ENCODE assay signal across 8 mouse cellular contexts in genomic region chr1:132298425-132298800, GRCm38 (mm10). TPM values are rescaled to one million over a fixed set of nuclear protein-coding genes. Genes with fewer than 3 reads are reported as not detected.
DNase-seq lines count a peak whose midpoint lies in the region; ATAC-seq and TF ChIP-seq lines count a peak whose summit lies in the region.

Gene Klhdc8a, plus strand, starts transcription at chr1:132298626.

- H3K9ac ChIP-seq in heart, adult 2 months (ENCODE audit: low read depth, low read length): peak within 1 kb of the TSS; percentile 54
- H3K9ac ChIP-seq in limb, embryonic 11.5 days (ENCODE audit: low read length): peak within 1 kb of the TSS; percentile 55
- H3K9ac ChIP-seq in midbrain, embryonic 14.5 days (replicated peaks; ENCODE audit: low read length): peak within 1 kb of the TSS; percentile 86

- TF ChIP-seq POLR2A in heart, adult 2 months (IDR thresholded peaks at IDR 0.05; ENCODE audit: insufficient read depth, low read depth, low read length): no peak
- no peak for TF ChIP-seq POLR2A in kidney, adult 2 months (IDR thresholded peaks at IDR 0.05; ENCODE audit: low read depth, low read length)

- TF ChIP-seq CTCF in heart, adult 2 months (IDR thresholded peaks at IDR 0.05): no peak
- TF ChIP-seq CTCF in kidney, adult 2 months (conservative IDR thresholded peaks at IDR 0.05; ENCODE audit: insufficient read depth, insufficient read length, low read depth, low read length): no peak

- 3% methylated on average over 28 of the region's 28 CpGs for WGBS in heart, adult 2 months
- 2% methylated on average over 28 of the region's 28 CpGs for WGBS in kidney, adult 2 months
- 1% methylated on average over 28 of the region's 28 CpGs for WGBS in limb, embryonic 11.5 days
- under 1% methylated on average over 28 of the region's 28 CpGs for WGBS in midbrain, embryonic 14.5 days

- no peaks in the 10 kb centered on the region for H3K79me2 ChIP-seq in heart, adult 2 months (replicated peaks; ENCODE audit: control insufficient read depth, insufficient read depth, low read length)

- H3K9me3 ChIP-seq in limb, embryonic 11.5 days (ENCODE audit: control insufficient read depth, low read length): no peaks in the 10 kb centered on the region
- no peaks in the 10 kb centered on the region for H3K9me3 ChIP-seq in midbrain, embryonic 14.5 days (ENCODE audit: control insufficient read depth, low read length)

- H3K4me3 ChIP-seq in heart, adult 2 months: peak within 1 kb of the TSS; percentile 77
- H3K4me3 ChIP-seq in kidney, adult 2 months (ENCODE audit: insufficient read depth, low read depth, low read length): peak within 1 kb of the TSS; percentile 73
- H3K4me3 ChIP-seq in limb, embryonic 11.5 days (ENCODE audit: low read depth, low read length): peak within 1 kb of the TSS; percentile 55
- H3K4me3 ChIP-seq in midbrain, embryonic 14.5 days (replicated peaks; ENCODE audit: low read depth, low read length): peak within 1 kb of the TSS; percentile 59

- H3K27ac ChIP-seq in heart, adult 2 months: peak within 1 kb of the TSS; percentile 54
- peak within 1 kb of the TSS; percentile 78 for H3K27ac ChIP-seq in kidney, adult 2 months (ENCODE audit: insufficient read depth, low read depth, low read length)
- H3K27ac ChIP-seq in limb, embryonic 11.5 days (replicated peaks; ENCODE audit: low read depth, low read length): no peak within 1 kb of the TSS
- H3K27ac ChIP-seq in midbrain, embryonic 14.5 days (replicated peaks; ENCODE audit: low read depth, low read length): peak within 1 kb of the TSS; percentile 90

- intact Hi-C loops in gastrocnemius, postnatal 14 days (cut with DNase I; ENCODE audit: low total_unique reads): no loop called here
- intact Hi-C loops in heart, adult 2 months (cut with DNase I): no loop called here

- H3K36me3 ChIP-seq in heart, adult 2 months (ENCODE audit: control insufficient read depth, insufficient read depth, low read length): no peaks in the 10 kb centered on the region
- H3K36me3 ChIP-seq in kidney, adult 2 months (ENCODE audit: control insufficient read depth, insufficient read depth, low read length): no peaks in the 10 kb centered on the region
- no peaks in the 10 kb centered on the region for H3K36me3 ChIP-seq in limb, embryonic 11.5 days (ENCODE audit: control insufficient read depth, insufficient read depth, low read length)
- no peaks in the 10 kb centered on the region for H3K36me3 ChIP-seq in midbrain, embryonic 14.5 days (ENCODE audit: control insufficient read depth, insufficient read depth, low read length)

- H3K4me1 ChIP-seq in heart, adult 2 months (ENCODE audit: control insufficient read depth, insufficient read depth, low read length): no peaks in the 10 kb centered on the region
- peaks cover 7% of the 10 kb centered on the region; the same call in 1 of the 2 replicates for H3K4me1 ChIP-seq in kidney, adult 2 months (ENCODE audit: control insufficient read depth, insufficient read depth, low read length)
- H3K4me1 ChIP-seq in limb, embryonic 11.5 days (ENCODE audit: control insufficient read depth, insufficient read depth, low read length): peaks cover 9% of the 10 kb centered on the region
- peaks cover 48% of the 10 kb centered on the region for H3K4me1 ChIP-seq in midbrain, embryonic 14.5 days (ENCODE audit: control insufficient read depth, insufficient read depth, low read length)

- no peaks in the 10 kb centered on the region; the same call in 1 of the 2 replicates for H3K27me3 ChIP-seq in heart, adult 2 months (ENCODE audit: control insufficient read depth, insufficient read depth, low read length)
- no peaks in the 10 kb centered on the region for H3K27me3 ChIP-seq in kidney, adult 2 months (replicated peaks; ENCODE audit: control insufficient read depth, insufficient read depth, low read length)
- peaks cover 29% of the 10 kb centered on the region for H3K27me3 ChIP-seq in limb, embryonic 11.5 days (ENCODE audit: control insufficient read depth, insufficient read depth, low read length)
- no peaks in the 10 kb centered on the region for H3K27me3 ChIP-seq in midbrain, embryonic 14.5 days (ENCODE audit: control insufficient read depth, insufficient read depth, low read length)

- peak; percentile 42 for DNase-seq in gastrocnemius, postnatal 14 days
- no peak for DNase-seq in gastrocnemius, adult 8-10 months (ENCODE audit: low spot score in 2 of 2)
- DNase-seq in cerebellum, postnatal 25 days: peak; percentile 89
- peak; percentile 62 to 70 for DNase-seq in heart, adult 2 months
- peak; percentile 77 for DNase-seq in kidney, adult 2 months
- peak; percentile 60 for DNase-seq in limb, embryonic 11.5 days (ENCODE audit: low spot score)
- peak; percentile 77 for DNase-seq in midbrain, embryonic 14.5 days
- DNase-seq in testis, postnatal 10 days (ENCODE audit: low spot score): peak; percentile 66

- no peak for TF ChIP-seq EP300 in heart, adult 2 months (IDR thresholded peaks at IDR 0.05; ENCODE audit: insufficient read depth, low read depth, low read length)

- peak within 1 kb of the TSS; percentile 99 for H3K4me2 ChIP-seq in limb, embryonic 11.5 days (ENCODE audit: low read depth, severe bottlenecking)
- H3K4me2 ChIP-seq in midbrain, embryonic 14.5 days (ENCODE audit: low read length): peak within 1 kb of the TSS; percentile 99

- 0 out of 2 replicates have a peak, but pooled peaks have one; percentile 8 for ATAC-seq in limb, embryonic 11.5 days (ENCODE audit: insufficient number of reproducible peaks, low FRiP score, low TSS enrichment, low read depth)
- ATAC-seq in midbrain, embryonic 14.5 days (ENCODE audit: low FRiP score, low TSS enrichment): peak; percentile 67

RNA-seq across cellular contexts. Expression of gene Klhdc8a, which starts in this region (rescaled TPM):
- total RNA-seq in gastrocnemius, postnatal 14 days (2021): under 1 TPM; 0.39 to 0.42 TPM
- under 1 TPM; 0.07 to 0.32 (median 0.17) TPM for total RNA-seq in gastrocnemius, adult 8-10 months (2022)
- 10 to 100 TPM; 15.4 to 21.0 TPM for total RNA-seq in heart, adult 2 months (2021)
- polyA plus RNA-seq in heart, adult 2 months (2012; rRNA removed): 15.9 and 18.7 TPM in 2 replicates
- 15.7 and 17.7 TPM in 2 replicates for polyA plus RNA-seq in kidney, adult 2 months (2012; rRNA removed)
- 0.07 TPM in 1 of 2 replicates, not detected in the other for polyA plus RNA-seq in limb, embryonic 11.5 days (2014; fragmentation: Nextera tagmentation; extraction: Ambion mirVana)
- 10.1 and 11.1 TPM in 2 replicates for polyA plus RNA-seq in midbrain, embryonic 14.5 days (2014; fragmentation: Nextera tagmentation; extraction: Ambion mirVana)

Comparison
In these comparisons a context has a peak if more than half of its experiments do, and no peak if none do; other contexts are left out.
1. RNA of gene Klhdc8a (total RNA-seq): 15.4 to 21.0 TPM in heart, adult 2 months; 0.39 to 0.42 TPM in gastrocnemius, postnatal 14 days and 0.07 to 0.32 TPM in gastrocnemius, adult 8-10 months; every median in the first group is over 10 times any median in the second.
2. RNA of gene Klhdc8a (polyA plus RNA-seq): 15.9 to 18.7 TPM in heart, adult 2 months, 15.7 to 17.7 TPM in kidney, adult 2 months and 10.1 to 11.1 TPM in midbrain, embryonic 14.5 days; 0.07 TPM in limb, embryonic 11.5 days; every median in the first group is over 10 times any median in the second.
3. Peak in DNase-seq in gastrocnemius, postnatal 14 days; RNA of the gene not detected or under 1 TPM.
4. Peak in DNase-seq, ATAC-seq, H3K4me3 ChIP-seq, H3K9ac ChIP-seq and H3K4me2 ChIP-seq in limb, embryonic 11.5 days; RNA of the gene not detected or under 1 TPM.
5. DNase-seq: peak in cerebellum, postnatal 25 days (2 of 2), heart, adult 2 months (2 of 2), kidney, adult 2 months (single experiment), midbrain, embryonic 14.5 days (single experiment) and testis, postnatal 10 days (single experiment); none in gastrocnemius, adult 8-10 months (0 of 2).
6. Peak in every context shown above with its lines, with median percentiles within 50 percentile points of each other: H3K4me3 ChIP-seq and H3K9ac ChIP-seq.